Mouse (Mus musculus): Measurements from ENCODE around the gene Tmem255b.

DNA sequence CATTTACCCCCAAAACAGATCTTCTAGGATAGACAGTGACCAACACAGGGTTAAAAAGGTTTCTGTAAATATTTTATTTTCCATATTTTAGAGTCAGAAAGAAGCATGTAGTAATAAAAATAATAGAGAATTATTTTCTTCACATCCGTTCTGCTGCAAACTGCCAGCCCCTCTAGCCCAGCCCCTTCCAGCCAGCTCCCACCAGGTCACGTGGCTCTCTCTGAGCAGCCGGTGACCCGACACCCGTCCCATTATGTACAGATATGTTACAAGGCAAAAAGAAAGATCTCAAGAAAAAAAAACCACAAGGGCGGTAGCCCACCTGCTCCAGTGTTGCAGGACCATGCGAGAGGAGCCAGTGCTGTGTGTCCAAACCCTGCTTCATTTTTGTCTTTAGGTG is 30.3 kb downstream of the Tmem255b start:
- no peak for TF ChIP-seq POLR2A (IDR thresholded peaks at IDR 0.05; ENCODE audit: borderline replicate concordance, insufficient read depth, low read length)
- TF ChIP-seq CTCF (IDR thresholded peaks at IDR 0.05; ENCODE audit: borderline replicate concordance, insufficient read depth, low read depth, low read length): no peak
